Mouse (Mus musculus): Measurements from ENCODE around the gene Ccdc78.

DNA sequence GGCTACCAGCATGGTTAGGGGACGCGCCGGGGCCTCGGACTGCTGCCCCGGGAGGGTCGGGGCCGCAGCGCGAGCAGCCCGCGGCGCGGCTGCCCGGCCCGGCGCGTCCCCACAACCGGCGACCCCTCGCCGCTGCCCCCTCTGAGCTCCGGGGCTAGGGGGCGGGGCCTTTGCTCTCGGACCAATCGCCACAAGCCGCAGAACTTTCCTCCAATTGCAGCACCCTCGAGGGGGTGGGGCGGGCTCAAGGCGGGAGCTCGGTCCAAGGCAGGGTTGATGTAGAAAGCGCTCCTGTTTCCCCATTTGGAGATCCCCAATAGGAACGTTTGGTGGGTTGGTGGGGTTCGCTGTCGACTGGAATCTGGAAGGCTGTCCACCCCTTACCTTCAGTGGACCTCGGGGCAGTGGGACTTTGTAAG, 10.6 kb downstream of the Ccdc78 start, which contains the start of gene Metrn:
- no peak for TF ChIP-seq POLR2A (IDR thresholded peaks at IDR 0.05; ENCODE audit: extremely low read depth, insufficient read depth, low read length)
- TF ChIP-seq CTCF (IDR thresholded peaks at IDR 0.05; ENCODE audit: low read depth, low read length), result no peak

Data from liver, adult 2 months (tissue).